In genomic region chr1:42167790-42168572, GRCm38 (mm10) we compare ENCODE assay signal across 17 mouse cellular contexts.
"Had no signal": no experiment of that assay in that cellular context is flagged by ENCODE, and none has a peak within 500 bp of the region (broad histone marks: within the 10 kb centered on the region; RNA-seq: fewer than 3 reads in every experiment).

No protein-coding gene starts in this region.

- H3K36me3 ChIP-seq: limb, embryonic 10.5 days; limb, embryonic 13.5 days; liver, embryonic 12.5 days; liver, embryonic 15.5 days; lung, embryonic 15.5 days; midbrain, embryonic 10.5 days; midbrain, embryonic 13.5 days had no signal

- H3K4me2 ChIP-seq: limb, embryonic 13.5 days; liver, embryonic 12.5 days; liver, embryonic 15.5 days; lung, embryonic 15.5 days; midbrain, embryonic 13.5 days had no signal

- H3K27me3 ChIP-seq: limb, embryonic 13.5 days; liver, embryonic 12.5 days; liver, embryonic 15.5 days; lung, embryonic 15.5 days; megakaryocyte, embryonic 14.5 days; midbrain, embryonic 13.5 days had no signal

- H3K9me3 ChIP-seq: limb, embryonic 10.5 days; limb, embryonic 13.5 days; liver, embryonic 12.5 days; liver, embryonic 15.5 days; lung, embryonic 15.5 days; midbrain, embryonic 10.5 days; midbrain, embryonic 13.5 days had no signal

- H3K4me1 ChIP-seq: limb, embryonic 10.5 days; limb, embryonic 13.5 days; liver, embryonic 12.5 days; liver, embryonic 15.5 days; lung, embryonic 15.5 days; megakaryocyte, embryonic 14.5 days; midbrain, embryonic 10.5 days; midbrain, embryonic 13.5 days had no signal

- H3K9ac ChIP-seq: limb, embryonic 13.5 days; liver, embryonic 12.5 days; liver, embryonic 15.5 days; lung, embryonic 15.5 days; midbrain, embryonic 13.5 days had no signal

- ATAC-seq: liver, embryonic 12.5 days; midbrain, embryonic 13.5 days had no signal

- H3K27ac ChIP-seq: limb, embryonic 10.5 days; limb, embryonic 13.5 days; liver, embryonic 12.5 days; liver, embryonic 15.5 days; lung, embryonic 15.5 days; midbrain, embryonic 10.5 days; midbrain, embryonic 13.5 days had no signal

- H3K4me3 ChIP-seq: limb, embryonic 10.5 days; limb, embryonic 13.5 days; liver, embryonic 12.5 days; liver, embryonic 15.5 days; lung, embryonic 15.5 days; megakaryocyte, embryonic 14.5 days; midbrain, embryonic 10.5 days; midbrain, embryonic 13.5 days had no signal

- DNase-seq: kidney, adult 9 months; kidney, postnatal 10 days; kidney, postnatal 36 days; liver; lung, adult 18-20 months; lung, postnatal 10 days; lung, postnatal 36 days; thymus, adult 18-20 months; thymus, postnatal 36 days had no signal
